Mouse (Mus musculus): Measurements from ENCODE around the gene Slc27a3.

DNA sequence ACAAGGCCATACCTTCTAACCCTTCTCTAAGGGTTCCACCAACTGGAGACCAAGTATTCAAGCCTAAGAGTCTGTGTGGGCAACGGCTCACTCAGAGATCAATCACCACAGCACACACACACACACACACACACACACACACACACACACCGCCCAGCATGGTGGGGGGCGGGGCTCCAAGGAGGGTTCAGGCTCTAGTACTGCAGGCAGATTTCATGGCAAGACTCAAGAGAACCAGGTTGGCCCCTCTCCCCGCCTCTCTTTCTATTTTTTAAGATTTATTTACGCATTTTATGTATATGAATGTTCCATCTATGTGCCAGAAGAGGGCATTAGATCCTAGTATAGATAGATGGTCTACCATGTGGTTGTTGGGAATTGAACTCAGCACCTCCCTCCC is 16.9 kb downstream of the Slc27a3 start:
- TF ChIP-seq CTCF (IDR thresholded peaks at IDR 0.05; ENCODE audit: low read depth), result no peak
- TF ChIP-seq EP300 (IDR thresholded peaks at IDR 0.05; ENCODE audit: low read depth), result no peak
